Mouse (Mus musculus): ENCODE results near the gene Trem2.

Trem2 gene

DNA sequence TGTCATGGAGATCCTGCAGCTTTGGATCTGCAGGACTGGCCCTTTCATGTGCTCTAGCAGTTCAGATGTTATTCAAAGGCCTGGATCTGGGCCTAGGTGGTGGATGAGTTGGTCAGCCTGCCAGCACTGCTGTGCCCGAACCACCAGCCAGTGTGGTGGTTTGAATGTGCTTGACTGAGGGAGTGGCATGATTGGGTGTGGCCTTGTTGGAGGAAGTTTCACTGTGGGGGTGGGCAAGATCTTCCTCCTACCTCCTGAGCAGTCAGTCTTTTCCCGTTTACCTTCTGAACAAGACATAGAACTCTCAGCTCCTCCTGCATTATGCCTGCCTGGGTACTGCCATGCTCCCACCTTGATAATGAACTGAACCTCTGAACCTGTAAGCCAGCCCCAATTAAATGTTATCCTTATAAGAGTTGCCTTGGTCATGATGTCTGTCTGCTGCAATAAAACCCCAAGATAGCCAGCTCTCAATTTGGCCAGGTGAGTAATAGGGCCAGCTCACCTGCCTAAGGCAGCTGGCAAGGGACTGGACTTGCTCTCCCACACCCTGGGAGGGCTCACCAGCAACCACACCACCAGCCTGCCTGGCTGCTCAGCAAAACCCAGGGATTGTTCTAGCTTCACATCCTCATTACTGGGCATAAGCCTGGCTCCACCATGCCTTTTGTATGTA lies 39.7 kb downstream of the Trem2 start:
- in situ Hi-C loops (cut with MboI; ENCODE audit: low pct_unique_long_range_greater_than_20kb in 1 of 2, low sequenced_read_pairs in 2 of 2, unreplicated experiment in 1 of 2), result no loop called here

DNA sequence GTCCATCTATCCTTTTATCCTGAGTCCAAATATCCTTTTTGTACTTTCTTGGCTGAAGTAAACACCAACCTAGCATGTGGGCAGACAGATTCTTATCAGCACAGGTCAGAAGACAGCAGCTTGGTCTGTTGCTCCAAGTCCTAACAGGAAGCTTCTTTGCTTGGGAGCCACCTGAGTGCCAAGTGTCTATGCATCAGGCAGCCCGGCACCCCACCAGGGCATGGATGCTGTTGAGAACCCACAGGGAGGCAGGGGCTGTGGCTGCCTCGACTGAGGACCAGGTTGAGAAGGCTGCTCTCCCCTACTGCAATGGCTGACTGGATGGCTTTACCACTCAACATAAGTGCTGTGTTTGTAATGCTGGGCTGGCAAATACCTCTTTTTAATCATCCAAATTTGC lies 42.5 kb downstream of the Trem2 start:
- in situ Hi-C loops (cut with MboI; ENCODE audit: low pct_unique_long_range_greater_than_20kb in 1 of 2, low sequenced_read_pairs in 2 of 2, unreplicated experiment in 1 of 2), result no loop called here

DNA sequence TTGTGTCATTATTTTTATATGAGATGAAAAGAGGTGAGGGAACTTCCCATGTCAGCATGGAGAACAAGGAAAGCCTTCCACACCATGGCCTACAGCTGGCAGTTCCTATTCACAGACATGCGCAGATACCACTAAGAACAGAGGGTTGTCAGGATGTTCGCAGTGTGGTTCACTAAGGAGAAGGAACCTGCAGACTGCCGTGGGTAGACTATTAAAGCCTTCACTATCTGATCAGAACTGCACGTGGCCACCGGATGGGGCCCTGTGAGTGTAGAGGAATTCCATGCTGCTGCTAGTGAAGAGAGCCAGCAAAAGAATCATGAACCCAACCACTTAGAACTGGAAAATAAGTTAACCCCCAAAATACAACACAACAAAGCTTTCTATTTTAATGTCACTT lies 43.2 kb downstream of the Trem2 start:
- in situ Hi-C loops (cut with MboI; ENCODE audit: low pct_unique_long_range_greater_than_20kb in 1 of 2, low sequenced_read_pairs in 2 of 2, unreplicated experiment in 1 of 2), result no loop called here

DNA sequence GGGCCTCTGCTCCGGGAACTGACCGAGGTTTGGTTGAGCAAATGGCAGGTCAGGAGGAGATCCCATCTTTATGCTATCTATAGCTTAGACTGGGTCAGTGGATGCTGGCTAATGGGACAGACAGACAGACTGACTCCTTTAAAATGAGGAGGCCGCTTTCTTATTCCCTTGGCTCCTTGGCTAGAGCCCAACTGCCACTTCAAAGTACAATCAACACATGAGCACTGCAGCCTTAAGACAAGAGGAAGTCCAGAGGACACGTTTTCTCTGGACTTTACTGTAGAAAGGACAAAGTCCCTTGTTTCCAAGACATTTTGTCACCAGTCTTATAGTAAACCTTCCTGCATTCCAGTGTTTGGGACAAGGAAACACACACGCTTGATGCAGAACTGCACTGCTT lies 45.2 kb downstream of the Trem2 start:
- in situ Hi-C loops (cut with MboI; ENCODE audit: low pct_unique_long_range_greater_than_20kb in 1 of 2, low sequenced_read_pairs in 2 of 2, unreplicated experiment in 1 of 2), result no loop called here

DNA sequence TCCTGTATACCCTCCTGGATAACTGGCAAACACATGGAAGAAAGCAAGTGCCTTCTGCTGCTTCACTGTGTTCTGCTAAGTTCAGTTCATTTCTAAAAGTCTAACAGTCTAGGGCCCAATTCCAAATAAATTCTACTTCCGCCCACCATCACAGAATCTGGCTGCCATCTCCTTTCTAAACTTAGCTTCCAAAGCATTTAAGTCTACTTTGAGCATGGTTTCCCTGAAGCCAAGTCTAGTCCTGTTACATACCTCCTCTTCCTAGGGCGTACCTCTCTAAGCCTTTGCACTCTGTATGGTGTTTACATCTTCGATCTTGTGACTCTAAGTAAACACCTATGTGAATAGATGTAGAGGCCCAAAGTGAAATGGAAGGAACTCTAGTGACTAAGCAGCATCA lies 46.4 kb downstream of the Trem2 start:
- in situ Hi-C loops (cut with MboI; ENCODE audit: low pct_unique_long_range_greater_than_20kb in 1 of 2, low sequenced_read_pairs in 2 of 2, unreplicated experiment in 1 of 2), result no loop called here

DNA sequence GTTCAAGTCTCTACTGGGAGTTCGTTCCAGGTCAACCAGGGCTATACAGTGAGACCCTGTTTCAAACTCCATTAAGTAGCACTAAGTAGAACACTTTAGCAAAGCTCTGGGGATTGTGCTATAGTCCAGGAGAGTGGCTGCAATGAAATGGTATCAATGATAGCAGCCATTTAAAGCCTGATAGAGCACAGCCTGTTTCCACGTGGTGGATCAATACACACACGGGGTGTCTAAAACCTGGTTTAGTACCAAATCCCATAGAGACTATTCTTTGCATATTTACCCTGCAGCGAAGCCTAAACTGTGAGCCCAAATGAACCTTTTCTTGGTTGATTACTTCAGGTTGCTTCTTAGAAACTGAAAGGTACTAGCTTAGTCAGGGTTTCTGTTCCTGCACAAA lies 55.5 kb downstream of the Trem2 start:
- in situ Hi-C loops (cut with MboI; ENCODE audit: low pct_unique_long_range_greater_than_20kb in 1 of 2, low sequenced_read_pairs in 2 of 2, unreplicated experiment in 1 of 2), result no loop called here

DNA sequence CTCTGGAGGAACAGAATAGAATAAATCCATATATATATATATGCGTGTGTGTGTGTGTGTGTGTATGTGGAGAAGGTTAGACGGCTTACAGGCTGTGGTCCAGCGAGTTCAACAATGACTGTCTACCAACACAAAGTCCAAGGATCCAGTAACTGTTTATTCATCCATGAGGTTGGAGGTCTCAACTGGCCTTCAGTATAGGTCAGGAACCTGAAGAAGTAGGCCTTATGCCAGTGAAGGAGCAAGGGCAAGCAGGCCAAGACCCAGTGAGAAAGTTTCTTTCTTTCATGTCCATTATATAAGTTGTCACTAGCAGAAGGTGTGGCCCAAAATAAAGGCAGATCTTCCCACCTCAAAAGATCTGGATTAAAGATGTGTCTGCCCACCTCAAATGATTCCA lies 56.5 kb downstream of the Trem2 start:
- in situ Hi-C loops (cut with MboI; ENCODE audit: low pct_unique_long_range_greater_than_20kb in 1 of 2, low sequenced_read_pairs in 2 of 2, unreplicated experiment in 1 of 2), result no loop called here
